Mouse (Mus musculus) heart, postnatal 25 days (tissue): ENCODE measurements around the gene Cebpa. TPM values are rescaled to one million over a fixed set of nuclear protein-coding genes. Genes with fewer than 3 reads are reported as not detected.
A peak's percentile ranks its signal among the peaks of the same experiment; 100 is the strongest.

ENCODE experiments used
- DNase-seq: peaks from one replicate; pipeline ENCODE4 v3.0.0; 2022; ENCODE audit warnings: low spot score
- intact Hi-C: fragments of 180-260 bp; cut with DNase I; formaldehyde crosslinking; loops from one replicate; pipeline ENCODE4 v1.15.1; 2025
- total RNA-seq, 2 experiments: library from RNA; stranded (reverse); gene quantifications; 2 replicates each; pipeline ENCODE4 v1.2.3; 2021

Gene Cebpa
- total RNA-seq, 2 experiments from 2014 or later = 5.8 to 6.1 TPM

DNA sequence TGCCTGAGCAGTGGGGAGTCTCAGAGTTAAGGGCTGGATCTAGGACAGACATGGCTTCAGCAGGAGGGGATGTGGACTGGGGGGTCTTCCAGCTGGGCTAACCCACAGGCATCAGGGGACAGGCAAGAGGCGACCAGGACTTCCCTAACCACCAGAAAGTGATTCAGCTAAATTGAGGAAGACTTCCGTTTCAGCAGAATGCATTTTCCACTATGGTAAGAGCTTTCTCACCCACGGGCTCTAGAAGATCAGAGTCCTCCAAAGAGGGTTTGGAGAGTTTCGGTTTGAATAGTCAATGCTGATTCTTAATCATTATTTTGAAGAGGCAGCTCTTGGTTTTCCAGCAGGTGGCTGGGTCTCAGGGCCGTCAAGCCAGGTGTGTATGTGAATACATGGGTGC is 20.8 kb downstream of the Cebpa start:
- intact Hi-C loops = no loop called here
- DNase-seq = no peak

DNA sequence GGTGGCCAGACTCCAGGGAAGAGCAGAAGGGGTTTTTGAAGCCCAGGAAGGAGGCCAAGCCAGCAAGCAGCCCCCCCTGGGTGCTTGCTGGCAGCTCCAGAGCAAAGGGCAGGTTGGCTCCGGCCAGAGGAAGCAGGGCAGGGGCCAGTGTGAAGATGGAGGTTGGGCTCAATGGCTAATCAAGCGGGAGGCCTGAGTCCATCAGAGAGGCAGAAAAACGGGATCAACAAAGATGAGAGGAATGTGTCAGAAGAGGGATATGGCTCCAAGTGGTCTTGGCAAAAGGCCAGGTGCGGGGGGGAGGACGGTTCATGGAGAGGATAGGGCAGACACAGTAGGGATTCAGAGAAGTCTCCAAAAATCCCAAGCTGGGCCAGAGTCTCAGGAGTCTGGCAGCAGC is 22.4 kb downstream of the Cebpa start:
- intact Hi-C loops = no loop called here

DNA sequence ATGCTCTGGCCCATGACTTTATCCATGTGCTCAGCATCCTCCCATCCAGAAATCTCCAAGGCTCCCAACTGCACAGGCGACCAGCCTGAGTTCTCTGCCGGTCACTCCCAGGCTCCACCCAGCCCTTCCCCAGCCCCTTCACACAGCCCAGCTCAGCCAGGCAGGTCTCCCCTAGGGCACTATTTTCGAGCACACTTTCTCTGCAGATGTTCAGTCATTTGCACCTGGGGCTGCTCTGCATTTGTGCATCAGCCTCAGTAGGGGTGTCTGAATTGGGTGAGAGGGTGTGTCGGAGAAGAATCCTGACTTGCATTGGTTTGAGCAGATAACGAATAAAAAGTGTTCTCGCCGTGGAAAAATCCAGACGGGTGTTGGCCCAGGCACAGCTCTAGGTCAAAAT is 23.4 kb downstream of the Cebpa start:
- intact Hi-C loops = no loop called here
- DNase-seq = no peak

More for the DNA sequence above, 22.4 kb downstream of the Cebpa start:
- no peak for DNase-seq

DNA sequence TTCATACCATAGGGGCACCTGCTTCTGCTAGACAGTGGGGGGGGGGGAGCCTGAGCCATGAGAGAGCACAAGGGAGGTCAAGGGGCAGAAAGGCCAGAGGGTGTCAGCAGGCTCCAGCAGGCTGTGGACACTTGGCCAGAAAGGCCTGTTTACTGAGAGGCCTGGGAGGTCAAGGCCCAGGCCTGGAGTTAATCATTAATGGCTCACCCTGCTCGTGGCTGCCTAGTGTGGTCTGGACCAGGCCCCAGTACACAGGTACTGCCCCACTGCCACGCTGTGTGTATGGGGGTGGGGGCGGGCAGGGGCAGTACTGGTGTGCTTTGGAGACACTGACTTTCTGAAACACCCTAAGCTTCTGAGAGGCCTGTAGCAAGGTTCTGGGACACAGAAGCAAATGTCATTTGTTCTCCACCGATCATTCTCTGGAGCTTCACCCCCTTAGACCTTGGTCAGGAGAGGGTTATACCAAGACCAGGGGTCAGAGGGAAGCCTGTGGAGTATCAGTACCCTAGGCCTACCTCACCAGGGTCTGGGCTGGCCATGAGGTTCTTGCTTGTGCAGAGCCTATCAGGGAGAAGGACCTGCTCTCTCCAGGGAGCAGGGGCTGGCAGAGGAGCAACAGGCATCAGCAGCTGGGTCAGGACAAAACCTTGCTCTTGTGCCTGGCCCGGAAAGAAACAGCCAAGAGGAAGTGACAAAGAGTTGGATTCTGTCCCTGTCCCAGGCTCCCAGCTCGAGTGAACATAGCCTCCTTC is 24.9 kb downstream of the Cebpa start:
- no peak for DNase-seq
- intact Hi-C loops = no loop called here

DNA sequence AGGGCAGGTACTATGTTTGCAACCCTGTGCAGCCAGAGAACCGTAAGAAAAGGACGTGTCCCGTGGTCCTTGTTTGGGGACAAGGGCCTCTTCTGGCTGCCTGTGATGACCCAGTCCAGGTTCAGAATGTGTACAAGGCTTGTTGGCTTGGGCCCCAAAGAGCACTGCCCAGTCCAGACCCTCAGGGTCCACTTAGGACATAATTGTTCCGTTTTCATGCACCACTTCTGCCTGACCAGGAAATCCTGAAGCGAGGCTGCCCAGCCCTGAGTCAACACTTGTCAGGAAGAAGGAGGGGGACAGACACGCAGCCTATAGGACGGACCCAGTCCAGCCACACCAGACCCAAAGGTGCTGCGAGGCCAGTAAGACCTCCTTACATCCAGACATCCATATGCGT is 26.0 kb downstream of the Cebpa start:
- intact Hi-C loops = no loop called here

DNA sequence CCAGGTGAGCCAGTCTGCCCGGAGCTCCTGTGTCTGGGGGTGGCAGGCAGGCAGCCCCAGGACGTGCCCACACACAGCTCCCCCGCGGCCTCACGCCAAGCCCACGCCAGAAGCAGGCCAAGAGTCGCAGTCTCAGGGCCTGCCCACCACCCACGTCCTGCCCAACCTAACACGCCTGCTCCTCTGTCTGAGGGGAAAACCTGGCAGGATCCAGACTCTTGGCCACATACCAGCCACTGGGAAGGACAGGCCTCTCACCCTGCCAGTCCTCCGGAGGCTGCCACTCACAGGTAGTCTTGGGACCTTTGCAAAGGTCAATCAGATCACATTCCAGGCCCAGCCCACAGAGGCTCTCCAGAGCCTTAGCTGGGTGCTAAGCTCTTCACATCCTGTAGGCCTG is 27.2 kb downstream of the Cebpa start:
- intact Hi-C loops = no loop called here
- no peak for DNase-seq

More for the DNA sequence above, 26.0 kb downstream of the Cebpa start:
- no peak for DNase-seq

DNA sequence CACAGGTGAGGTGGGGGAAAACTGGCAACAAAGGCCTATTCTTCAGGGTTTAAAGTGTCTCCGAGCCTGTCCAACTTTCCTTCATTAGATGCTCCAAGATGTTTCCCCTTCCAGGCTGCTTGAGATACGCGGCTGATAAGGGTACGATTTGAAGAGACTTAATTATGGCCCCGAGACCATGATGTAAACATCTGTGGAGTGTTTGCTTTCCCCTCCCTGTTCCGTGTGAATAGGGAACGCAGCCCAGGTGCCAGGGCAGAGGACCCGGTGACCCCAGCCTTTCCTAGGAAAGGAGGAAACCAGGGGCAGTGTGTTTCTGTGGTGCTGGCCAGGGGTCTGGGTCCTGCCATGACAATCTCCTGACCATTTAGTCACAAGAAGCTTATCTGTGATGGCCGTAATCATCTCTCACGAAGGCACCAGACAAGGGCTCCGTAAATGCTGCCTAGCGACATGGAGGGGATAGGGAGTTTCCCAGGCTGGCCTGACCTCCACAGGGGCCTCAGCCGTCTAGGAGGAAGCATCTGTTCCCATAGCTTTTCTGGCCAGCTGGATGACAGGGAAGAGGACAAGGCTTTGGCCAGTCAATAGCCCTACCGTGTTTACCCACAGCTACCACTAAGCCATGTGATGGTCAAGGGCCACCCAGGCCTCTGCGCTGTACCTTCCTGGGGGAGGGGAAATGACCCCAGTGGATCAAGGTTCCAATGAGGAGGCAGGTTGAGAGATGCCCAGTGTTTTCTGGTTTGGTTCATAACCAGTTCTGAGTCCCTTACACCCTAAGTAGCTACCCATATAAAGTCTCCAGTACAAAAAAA is 30.7 kb downstream of the Cebpa start:
- intact Hi-C loops = no loop called here

DNA sequence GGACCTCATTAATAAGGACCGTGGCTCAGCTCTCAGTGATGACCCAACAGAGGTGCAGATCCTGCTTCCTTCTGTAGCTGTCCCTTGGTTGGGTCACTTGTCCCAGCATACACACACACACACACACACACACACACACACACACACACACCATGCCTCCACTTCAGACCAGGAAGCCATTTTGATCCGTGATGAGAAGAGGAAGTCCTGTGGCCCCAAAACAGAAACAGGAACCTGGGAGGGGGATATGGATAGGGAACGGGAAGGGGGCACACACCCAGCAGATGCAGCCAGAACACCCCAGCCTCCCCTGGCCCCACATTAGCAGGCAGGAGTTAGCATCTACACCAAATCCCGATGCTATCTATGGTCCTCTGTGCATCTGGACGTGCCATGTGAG is 31.8 kb downstream of the Cebpa start:
- no peak for DNase-seq
- intact Hi-C loops = no loop called here

More for the DNA sequence above, 30.7 kb downstream of the Cebpa start:
- no peak for DNase-seq

DNA sequence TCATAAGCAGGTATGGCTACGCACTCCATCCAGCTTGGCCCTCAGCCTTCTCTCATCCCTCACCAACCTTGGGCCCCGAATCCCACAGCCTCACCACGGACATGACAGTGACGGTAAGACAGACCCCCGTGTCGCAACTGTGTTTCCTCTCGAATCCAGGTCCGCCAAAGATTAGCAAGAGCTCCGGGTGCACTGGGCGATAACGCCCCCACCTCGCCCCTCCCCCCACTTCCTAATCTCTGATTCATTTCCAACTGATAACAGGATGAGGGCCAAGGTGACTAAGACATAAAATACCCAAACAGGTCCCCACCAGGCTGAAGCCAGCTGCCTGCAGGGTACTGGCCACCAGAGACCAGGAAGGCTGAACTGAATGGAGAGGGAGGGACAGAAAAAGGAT is 35.4 kb downstream of the Cebpa start:
- no peak for DNase-seq
- intact Hi-C loops = no loop called here

DNA sequence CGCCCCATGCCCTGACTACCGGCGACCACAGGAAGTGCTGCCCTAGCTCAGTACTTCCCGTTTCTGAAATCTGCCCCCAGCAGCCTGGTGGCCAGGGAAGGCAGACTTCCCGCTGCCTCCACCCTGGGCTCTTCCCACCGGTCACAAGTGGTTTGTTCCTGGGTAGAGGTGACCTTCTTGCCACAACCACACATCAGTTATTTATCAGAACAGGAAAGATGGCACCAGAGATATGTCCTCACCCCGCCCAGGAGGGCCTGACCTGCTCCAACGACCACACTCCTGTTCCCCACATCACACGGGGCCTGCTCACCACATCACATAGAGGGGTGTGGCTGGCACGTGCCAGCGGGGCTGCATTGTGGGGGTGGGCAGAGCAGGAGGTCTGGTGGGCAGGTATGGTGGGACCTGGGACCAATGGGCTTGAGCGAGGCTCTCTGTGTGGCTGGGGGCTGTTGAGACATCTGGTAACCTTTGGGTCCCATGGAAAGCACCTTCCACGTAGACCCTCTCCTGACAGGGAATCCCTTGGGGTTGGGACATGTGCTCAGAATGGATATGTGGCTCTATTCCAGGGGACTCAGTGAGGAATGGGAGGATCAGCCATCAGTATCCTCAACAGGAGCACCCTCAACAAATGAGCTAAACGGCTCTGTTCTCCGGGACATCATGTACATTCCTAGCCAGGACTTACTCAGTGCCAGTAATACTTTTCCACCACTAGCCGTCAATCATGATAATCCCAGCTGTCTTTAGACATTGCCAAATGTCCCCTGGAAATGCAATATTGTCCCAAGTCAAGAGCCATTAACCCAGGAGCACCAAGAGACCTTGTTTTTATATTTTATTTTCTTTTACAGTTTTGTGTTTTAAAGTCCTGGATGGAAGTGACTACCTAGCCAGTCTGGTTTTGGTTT is 37.7 kb downstream of the Cebpa start:
- no peak for DNase-seq
- intact Hi-C loops = no loop called here

DNA sequence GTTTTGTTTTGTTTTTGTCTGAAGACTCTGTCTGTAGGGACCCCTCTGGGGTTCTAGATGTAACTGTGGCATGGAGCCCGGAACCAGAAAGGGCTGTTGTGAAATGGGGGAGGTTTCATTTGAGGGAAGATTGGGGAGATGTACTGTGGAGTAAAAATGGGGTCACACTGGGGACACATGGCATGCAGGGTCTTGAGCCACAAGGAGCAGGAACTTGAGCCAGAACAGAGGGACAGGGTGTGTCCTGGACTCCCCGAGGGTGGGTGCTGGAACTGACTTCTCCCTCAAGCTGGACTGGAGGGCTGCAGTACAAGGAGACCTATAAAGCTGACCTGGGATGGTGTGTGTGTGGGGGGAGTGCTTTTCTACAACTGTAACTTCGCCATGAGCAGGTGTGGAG is 38.4 kb downstream of the Cebpa start:
- no peak for DNase-seq
- intact Hi-C loops = no loop called here

DNA sequence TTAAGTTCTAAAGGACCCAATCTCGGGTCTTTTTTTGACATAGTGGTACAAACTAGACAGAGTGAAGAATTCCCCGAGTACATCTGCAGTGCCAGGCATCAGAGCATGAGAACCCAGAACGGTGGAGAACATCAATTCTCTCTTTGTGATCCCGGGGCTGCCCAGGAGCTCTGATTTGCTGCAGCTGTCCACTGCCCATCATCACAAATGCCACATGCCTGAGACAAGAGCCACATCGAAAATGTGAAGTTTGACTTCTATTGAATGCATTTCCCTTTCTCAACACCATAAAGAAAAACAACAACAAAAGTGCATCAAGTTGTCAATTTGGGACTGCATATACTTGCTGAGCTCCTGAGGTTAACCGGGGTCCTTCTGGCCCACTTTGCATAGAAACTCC is 43.4 kb downstream of the Cebpa start:
- no peak for DNase-seq
- intact Hi-C loops = no loop called here

DNA sequence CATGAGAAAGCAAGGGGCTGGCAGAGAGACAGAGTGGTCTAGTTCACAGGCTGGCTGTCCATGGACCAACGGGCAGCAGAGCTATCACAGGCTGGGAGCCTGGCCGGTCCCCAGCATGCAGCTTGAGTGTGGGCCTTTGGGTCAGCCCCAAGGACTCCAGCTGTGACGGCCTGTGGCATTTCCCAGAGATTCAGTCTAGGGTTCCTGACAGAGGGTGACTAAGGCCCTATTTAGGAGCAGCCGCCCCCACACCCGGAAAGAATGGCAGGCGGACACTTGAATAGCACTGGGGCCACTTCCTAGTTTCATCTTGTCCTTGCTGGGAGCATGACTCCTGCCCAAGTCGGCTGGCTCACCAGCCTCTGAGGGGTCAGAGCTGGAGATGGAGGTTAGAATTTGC is 44.5 kb downstream of the Cebpa start:
- intact Hi-C loops = no loop called here
- DNase-seq = no peak

DNA sequence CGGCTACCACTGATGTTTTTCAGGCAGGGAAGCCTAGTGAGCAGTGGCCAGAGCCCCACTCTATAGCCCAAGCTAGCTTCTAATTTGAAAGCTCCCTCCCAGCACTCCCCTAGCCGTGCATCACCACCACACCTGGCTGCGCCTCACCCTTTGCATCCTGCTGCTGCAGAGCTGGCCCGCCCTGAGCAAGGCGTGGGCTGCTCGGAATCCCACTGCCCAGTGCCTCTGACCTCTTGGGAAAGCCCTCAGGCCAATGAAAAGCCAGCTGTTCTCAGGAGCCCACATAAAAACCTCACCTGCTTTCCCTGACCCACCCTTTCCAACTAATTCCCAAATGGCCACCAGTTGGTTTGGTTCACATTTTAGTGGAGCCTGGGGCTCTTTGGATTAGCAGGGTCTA is 45.0 kb downstream of the Cebpa start:
- DNase-seq = no peak
- intact Hi-C loops = no loop called here

DNA sequence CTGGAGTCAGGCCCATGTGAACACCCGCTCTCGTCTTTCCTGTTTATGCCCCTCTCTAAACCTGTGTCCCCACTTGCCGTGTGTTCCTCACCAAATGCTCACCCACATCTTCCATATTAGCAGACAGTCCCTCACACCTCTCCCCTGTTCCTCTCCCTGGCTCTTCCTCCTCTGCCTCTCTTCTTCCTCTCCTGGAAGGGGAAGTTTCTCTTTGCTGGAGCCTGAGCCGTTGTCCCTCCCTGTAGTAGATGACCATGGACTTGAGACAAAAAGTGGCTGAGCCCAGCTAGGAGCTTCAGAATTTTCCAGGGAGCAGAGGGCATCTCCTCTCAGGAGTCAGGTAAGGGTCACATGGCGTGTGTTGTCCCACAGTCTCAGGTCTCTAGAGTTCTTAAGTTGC is 47.9 kb downstream of the Cebpa start:
- no peak for DNase-seq
- intact Hi-C loops = no loop called here

DNA sequence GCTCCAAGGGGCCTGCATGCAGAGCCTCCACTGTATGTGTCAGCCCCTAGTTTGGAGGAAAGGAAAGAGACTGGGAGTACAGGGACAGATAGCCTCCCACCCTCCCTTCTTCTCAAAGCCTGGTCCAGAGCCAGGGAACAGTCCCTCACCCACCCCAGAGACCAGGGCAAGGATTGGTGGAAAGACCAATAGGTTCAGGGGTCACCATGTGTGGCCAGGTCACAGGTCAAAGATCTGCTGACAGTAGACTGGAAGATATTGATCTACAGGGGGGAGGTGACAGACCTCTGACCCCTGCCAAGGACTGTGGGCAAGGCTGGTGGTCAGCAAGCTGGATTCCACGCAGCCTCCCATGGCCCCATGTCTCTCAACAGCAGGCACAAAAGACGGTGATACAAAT is 48.8 kb downstream of the Cebpa start:
- intact Hi-C loops = no loop called here
- DNase-seq = no peak

DNA sequence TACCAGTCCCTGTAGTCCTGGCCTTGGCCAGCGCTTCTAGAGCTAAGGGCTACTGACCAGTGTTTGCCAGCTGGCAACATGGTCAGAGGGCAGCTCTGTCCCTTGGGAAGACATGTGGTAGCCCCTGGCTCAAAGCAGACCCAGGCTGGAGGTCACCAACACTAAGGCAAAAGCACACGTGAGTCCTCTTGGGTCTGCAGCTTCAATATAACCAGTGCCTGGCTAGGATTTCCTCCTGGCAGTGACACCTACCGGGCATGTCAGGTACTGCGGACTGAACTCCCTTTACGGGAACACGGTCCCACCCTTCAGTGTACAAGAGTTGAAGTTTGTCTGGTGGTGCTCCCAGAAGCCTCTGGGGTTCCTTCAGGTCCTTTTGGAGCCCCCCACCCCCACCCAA is 50.2 kb downstream of the Cebpa start:
- DNase-seq = peak; percentile 62
- intact Hi-C loops = loop anchor here (1.0 kb wide), 1 partner anchor 143 kb away; no protein-coding TSS in a partner anchor
